Mouse (Mus musculus) right cerebral cortex, postnatal 36 days (tissue): Measurements from ENCODE around the gene Nxpe4.

Experiments
- DNase-seq, 2 experiments: peaks; one replicate each; pipeline ENCODE4 v3.0.0; 2022; ENCODE audit warnings: low spot score in 2 of 2, mixed read lengths in 1 of 2

Gene Nxpe4

DNA sequence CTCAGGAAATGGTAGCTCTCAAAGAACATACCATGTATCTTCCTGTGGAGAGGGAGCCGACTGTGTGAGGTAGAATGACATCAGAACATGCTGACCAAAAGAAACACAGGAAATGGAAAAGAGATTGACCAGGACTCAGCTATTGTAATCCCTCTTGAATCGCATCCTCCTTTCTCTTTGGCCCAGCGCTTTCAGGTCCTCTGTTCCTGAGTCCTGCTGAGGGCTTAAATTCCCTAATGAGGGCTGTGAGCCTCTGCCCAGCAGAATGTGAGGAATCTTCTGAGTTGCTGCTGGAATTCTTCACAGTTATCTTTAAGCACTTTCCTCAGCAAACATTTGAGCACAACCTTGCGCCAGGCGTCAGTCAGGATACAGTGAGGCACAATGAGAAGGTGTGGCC lies 78.6 kb downstream of the Nxpe4 start:
- DNase-seq = no peak

DNA sequence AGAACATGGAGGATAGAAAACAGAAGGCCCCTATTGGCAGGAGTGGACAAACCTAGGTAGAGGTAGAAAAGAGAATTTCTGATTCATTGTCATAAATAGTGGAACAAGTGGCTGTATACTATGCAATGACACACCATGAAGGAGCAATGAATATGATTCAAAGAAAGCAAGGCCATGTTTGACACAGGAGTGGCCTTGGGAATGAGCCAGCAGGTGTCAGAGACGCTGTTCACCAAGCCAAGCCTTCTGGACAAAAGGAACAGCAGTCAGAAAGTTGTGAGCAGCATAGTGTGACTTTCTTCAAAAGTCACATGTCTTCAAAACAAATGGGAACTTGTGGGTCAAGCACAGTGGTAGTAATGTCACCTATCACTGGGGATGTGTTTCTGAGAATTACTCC lies 80.0 kb downstream of the Nxpe4 start:
- no peak for DNase-seq

DNA sequence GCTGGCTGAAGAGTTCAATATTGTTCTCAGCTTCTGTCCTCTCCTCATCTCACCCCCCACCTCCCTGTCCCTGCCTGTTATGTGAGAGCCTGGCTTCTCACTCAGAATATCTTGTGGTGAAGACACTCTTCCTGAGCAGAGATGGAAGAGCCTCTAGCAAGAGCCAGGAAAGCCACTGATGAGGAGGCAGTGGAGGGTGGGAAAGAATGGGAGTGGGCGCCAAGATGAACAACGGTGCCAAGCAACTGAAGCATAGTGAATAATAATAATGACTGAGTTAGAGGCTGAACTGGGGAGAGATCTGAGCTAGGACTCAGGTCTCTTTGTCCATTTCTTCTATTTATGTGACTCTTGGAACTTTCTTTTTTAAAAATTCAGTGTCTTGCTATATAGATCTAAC lies 80.9 kb downstream of the Nxpe4 start:
- no peak for DNase-seq

DNA sequence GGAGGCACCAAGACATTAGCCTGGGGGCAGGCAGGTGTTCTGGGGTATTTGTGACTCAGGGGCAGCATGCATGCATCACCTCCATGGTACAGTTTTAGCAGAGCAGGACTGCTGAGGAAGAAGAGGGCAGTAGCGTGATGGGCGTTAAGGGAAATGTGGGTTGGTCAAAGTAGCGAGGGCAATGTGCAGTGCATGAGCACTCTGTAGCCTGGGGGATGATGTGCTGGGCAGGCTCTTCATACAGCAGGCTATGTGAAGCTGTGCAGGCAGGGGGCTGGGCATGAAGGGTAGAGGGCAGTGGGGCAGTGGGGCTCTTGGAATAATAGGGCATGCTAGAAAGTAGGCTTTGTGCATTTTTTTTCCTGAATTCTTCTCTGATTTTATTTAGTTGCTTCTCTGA lies 82.4 kb downstream of the Nxpe4 start:
- no peak for DNase-seq

DNA sequence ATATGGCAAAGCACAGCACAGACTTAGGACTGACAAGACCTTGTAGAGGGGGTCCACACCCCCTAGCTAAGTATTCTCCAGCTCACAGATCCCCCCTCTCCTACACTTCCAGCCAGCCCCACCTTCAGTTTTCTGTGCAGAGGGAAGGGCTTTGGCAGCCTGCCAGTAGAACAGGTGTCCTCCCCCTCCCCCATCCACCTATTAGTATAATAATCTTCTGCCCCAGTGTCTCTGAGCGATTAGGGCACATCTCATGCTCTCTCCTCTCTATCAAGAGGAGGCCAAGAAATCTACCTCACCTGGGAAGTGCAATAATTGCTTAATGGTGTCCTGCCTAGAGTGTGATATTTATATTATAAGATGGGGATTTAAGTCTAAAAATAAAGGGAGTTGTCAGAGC lies 83.7 kb downstream of the Nxpe4 start:
- DNase-seq = no peak

DNA sequence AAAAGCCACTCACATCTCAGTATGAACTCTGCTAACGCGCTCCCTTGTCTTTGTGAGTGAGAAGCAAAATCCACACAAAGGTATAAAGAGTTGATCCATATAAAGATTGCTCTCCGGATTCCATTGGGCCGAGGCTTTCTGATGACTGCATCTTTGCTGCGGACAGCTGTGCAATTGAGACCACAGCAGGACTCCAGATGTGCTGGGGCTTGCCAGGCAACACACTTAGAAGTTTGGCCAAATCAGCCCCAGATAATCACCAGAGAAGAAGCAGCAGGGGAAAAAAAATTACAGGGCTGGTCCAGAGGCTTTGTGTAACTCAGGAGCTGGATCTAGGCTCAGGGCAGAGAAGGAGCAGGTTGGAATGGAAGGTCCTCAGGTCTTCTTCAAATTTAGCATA lies 85.5 kb downstream of the Nxpe4 start:
- DNase-seq = no peak

DNA sequence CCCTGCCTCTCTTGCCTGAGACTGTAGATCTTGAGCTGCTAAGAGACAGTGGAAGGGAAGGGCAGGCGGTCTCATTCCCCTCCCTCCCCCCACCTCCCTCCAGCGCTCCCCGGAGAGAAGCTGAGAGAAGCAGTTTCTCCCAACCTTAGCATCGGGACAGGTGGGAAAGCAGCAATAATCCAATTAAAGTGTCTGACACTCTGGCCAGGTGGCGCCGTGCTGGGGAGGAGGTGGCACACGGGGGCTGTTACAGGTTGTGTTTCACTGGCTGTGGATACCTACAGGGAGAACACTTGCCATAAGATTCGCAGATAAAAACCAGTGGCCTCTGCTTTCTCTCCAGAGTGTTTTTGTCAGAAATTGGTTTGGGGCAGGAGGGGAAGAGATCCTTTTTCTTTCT lies 90.4 kb downstream of the Nxpe4 start:
- DNase-seq = no peak

DNA sequence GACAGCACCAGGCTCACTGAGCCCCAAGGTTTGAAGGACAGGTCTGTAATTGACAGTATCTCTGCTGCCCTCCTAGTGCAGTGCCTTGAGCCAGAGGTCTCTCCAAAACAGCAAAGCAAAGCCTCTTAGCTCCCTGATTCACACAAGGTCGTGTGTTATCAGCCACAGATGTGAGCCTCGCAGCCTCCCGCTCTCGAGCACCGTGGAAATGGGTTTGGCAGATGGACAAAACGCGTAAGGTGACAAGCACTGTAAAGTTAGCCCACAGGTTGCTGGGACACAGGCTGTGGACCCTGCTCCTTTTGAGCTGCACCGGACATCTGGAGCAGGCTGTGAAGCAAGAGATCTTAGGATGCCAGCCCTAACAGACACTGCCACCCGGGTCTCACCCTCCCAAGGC lies 95.2 kb downstream of the Nxpe4 start:
- DNase-seq = no peak

DNA sequence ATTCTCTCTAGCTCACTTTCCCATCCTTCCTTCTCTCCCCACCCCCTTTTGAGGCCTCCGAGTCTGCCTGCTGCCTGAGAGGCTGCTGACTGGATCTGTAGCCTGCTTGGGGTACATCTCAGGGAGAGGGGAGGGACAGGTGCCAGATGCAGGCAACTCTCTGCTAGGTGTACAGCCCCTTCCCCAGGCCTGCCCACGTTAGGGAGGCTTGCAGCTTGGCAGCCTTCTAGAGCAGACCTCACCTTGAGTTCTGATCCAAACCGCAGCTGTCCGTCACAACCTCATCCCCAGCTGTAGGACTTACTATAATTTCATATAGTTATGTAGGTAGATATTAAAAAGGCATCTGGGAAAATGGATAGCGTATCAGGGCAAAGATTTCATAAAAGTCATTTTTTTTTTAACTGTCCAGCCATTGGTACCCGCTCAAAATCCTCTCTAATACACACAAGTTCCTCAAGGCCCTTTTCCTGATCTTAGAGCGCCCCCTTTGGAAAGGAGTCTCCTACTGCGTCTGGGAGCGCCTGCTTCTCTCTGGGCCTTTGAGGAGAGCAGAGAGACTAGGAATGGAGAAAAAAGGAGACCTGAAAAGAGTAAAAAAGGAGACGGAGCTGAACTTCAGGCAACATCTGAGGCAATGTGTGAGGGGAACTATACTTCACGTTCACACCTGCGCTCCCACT lies 96.1 kb downstream of the Nxpe4 start:
- peak; percentile 20 to 30 for DNase-seq

DNA sequence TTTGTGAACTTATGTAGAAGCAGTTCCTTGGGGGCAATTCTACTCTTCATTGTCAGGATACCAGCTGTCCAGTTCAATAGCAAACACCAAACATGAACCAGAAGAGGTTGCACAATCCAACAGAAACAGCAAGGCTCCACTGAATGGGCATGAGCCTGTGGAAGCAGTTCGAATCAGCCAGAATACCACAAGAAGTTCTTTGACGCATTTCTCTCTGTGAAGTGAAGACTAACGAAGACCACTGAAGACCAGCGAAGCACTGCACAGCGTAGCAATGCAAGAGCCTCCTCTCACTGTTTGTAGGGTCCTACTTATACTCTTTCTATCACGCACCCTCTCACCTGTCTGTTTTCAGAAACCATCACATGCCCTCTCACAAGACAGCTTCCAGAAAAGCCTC lies 102.8 kb downstream of the Nxpe4 start:
- no peak for DNase-seq

DNA sequence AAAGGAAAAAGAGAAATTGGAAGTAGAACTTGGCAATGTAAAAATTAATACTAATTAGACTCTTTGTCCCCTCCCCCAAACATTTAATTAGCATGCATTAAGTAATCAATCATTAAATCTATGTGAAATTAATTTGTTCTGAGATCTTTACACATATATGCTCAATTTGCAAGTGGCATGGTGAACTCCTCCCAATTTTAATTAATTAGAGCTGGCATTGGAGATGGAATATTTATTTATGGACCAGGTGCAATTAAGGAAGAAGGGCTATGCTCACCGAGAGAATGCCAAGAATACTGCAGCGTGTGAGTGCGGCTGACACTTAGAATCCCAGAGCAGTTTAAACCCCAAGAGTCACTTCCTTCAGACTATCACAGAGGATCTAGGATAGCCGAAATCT lies 103.7 kb downstream of the Nxpe4 start:
- DNase-seq = no peak

DNA sequence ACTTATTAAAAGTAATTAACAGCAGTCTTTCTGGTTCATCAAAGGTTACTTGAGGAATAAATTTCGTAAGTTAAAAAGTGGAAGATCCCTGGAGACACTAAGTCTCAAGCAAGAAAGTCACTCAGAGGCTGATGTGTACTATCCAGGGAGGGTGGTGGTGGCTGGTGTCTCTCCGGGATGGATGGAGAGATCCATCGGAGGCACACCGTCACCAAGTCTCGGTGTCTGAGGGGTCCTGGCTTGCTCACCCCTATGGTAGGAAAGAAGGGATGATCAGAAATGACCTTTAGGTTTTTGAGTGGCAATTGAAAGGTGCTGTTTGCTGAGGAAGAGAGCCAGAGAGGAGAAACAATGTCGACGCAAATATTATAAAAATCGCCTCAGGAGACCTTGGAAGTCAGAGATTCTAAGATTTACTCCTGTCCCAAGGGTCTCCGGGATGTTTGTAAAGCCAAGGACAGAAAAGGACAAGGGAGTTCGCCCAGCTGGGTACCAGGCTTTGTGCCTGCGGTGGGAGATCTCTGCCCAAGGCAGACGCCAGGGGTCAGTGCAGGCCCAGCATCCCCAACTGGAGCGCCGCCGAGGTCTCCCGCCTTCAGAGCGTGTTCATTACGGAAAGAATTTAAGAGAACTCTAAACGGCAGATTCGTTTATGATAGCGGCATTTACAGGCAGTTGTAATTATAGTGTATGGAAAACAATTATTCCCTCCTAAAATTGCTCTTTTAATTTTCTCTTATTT lies 104.6 kb downstream of the Nxpe4 start:
- peak; percentile 35 to 69 for DNase-seq

DNA sequence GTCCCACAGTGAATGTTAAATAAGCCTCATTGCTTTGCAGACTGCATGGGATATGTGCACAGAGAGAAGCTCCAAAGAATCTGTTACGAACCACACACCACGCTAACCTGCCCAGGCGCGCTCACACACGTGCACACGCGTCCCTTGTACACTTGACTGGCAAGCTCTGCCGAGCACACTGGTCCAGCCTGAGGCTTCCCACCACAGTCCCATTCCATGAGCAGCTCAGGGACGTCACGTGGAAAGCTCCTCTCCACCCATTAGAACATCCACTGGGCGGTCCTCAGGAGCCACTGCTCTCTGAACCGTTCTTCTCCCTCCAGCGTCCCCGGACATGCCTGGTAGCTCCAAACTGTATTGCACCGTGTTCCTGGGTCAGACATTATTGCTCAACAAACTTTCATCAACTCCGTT lies 105.2 kb downstream of the Nxpe4 start:
- DNase-seq = peak in 1 of 2 experiments; percentile 8

DNA sequence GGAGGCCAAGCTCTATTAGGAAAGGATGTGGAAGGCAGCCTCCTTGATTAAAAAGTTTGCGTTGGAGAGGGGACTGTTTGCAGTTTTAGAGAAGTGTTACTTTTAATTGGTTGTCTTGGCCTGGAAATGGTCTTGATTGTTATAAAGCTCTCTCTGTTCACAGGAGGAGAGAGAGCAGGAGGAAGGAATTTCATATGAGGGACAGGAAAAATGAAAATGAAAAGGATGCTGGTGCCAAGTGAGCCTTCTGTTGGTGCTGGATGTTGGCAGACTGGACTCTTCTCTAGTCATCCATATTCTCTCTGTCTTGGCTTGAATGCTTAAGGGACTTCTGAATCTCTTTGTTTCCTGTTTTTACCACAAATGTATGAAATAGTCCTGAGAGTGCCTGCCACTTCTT lies 106.1 kb downstream of the Nxpe4 start:
- no peak for DNase-seq

DNA sequence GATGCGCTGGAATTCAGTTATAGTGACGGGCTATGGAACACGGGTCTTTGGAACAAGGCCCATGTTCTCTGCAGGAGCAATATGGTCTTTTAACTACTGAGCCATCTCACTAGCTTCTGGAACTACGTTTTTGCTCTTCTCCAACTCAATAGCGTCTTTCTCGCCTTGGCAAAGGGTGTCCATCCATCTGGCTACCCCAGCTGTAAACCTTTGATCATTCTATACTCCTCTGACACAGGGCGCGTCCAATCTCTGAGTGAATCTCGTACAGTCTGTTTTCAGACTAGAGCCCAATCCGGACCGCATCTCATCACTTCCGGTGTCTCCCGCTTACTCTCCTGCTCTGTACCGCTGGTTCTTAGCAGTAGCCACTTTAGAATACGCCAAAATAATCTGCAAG lies 115.0 kb downstream of the Nxpe4 start:
- no peak for DNase-seq

DNA sequence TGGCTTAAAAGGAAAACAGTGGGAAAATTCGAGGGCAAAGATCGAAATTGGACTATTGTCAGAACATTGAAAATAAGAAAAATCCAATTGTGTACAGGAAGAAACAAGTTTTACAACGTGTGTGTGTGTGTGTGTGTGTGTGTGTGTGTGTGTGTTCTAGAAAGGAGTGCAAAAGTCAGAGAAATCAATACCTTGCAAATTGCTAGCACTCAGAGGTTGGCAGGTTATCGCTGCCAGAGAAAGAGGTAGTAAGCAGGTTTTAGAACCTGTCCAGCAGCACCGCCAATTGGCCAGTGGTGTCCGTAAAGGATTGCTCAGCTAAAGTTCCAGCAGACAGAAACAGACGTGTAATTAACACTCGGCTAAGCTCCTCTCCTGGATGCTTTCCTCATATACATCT lies 122.4 kb downstream of the Nxpe4 start:
- DNase-seq = no peak

DNA sequence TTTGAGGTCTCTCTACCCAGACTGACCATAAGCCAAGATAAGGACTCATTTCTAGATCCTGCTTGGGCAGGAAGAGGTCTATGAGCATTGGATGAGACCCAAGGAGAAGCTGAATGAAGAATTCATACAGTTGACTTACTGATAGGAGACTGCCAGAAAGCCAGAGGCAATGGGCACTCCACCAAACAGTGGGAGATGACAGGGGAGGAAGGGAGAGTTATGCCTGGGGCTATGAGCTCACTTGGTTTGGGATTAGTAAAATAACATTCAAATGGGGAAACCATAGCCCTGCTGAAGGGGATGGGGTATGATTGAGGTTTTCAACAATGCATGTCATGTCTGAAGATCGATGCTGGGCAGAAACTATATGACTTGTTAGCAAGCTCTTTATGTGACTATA lies 128.5 kb downstream of the Nxpe4 start:
- DNase-seq = no peak

DNA sequence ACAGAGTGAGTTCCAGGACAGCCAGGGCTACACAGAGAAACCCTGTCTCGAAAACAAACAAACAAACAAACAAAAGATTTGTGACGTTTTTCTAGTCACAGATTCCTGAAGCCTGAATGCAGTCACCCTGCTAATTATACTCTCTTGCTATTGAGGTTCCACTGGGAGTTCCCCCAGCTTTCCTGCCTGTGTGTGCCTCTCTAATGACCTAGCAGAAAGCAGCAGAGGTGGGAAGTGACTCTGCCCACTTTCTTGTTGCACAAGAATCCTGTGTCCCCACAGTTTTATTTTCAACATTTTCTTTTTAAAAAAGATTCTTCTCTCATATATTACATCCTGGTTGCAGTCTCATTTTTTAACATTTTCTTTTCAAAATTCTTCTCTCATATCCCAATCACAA lies 132.9 kb downstream of the Nxpe4 start:
- DNase-seq = no peak

DNA sequence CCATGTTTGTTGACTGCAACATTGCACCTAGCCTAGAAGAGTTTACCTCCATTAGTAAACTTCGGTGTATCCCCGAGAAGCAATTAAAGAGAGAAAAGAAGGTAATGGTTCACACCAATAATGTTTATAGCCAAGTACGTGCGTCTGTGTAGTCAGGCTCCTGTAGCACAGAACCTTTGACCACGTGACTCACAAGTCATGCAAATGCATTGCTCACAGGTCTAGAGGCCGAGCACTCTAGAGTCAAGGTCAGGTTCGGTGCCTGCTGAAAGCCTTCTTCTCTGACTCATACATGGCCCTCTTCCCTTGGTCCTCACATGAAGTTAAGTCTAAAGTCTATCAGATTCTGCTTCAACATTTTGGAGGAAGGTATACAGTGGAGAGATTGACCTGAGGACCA lies 137.2 kb downstream of the Nxpe4 start:
- DNase-seq = no peak

DNA sequence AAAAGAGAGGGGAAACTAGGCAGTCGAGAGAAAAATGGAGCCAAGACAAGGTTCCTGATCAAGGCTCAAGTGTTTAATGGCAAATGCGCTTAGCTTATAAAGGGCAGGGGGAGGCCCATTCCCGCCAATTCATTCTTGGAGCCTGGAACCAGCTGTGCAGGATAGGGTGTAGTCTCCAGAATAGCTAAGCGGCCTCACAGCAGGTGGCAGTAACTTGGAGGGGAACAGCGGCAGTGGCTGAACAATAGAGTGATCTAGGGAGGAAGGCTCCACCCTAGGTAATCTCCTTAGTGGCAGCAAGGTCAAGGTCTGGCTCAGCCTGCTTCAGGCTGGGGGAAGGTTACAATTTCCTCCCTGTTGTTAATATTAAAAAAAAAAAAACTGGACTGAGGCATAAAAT lies 141.7 kb downstream of the Nxpe4 start:
- peak in 1 of 2 experiments; percentile 2 for DNase-seq

DNA sequence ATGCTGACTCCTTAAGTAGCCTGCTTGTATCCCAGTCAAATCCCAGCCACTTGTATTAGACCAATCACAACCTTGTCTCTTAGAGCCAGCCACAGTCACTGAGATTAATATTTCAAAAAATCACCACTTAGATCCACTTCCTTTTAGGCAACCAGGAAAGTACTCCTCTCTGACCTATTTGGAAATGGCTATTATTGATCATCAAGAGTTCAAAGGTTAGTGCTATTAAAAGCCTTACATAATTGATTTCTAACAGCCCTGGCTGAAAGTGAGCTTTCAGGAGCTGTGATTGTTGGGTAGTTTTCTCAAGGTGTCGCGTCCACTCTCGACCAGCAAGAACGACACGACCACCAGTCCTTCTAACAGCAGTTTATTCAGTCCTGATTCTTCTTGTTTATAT lies 149.4 kb downstream of the Nxpe4 start:
- no peak for DNase-seq

DNA sequence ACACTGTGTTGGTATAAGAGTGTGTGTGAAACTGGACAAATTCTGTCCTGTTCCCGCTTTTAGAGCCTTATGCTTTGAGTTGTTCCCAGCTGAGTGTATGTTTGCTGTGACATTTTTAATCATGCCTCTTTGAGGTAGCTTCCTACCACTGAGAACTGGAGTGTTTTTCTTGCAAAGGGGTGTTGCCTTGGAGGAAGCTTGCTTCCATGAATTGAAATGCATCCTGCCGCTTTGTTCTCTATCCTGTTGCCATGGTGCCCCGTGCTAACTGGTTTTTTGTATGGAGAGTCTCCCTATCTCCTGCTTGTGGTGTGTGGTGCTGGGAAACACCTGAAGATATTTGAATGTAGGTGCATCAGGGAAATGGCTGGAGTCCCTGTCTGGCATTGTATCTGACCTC lies 152.4 kb downstream of the Nxpe4 start:
- no peak for DNase-seq

DNA sequence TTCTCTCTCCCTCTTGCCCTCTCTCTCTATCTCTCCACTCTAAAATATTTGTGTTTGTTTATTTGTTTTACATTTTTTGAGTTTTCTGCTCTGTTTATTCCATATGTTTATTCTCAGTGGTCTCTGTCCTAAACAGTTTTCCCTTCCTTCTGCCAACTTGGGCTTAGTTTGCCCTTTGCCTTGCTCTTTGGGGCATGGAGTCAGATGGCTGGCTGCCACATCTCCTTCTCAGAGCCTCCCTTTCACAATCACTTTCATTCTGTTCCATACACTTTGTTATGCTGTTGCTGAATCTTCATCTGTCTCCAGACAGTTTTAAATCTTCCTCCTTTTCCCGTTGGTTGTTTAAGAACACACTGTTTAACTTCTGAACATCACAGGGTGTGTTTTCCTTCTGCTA lies 154.0 kb downstream of the Nxpe4 start:
- DNase-seq = no peak

DNA sequence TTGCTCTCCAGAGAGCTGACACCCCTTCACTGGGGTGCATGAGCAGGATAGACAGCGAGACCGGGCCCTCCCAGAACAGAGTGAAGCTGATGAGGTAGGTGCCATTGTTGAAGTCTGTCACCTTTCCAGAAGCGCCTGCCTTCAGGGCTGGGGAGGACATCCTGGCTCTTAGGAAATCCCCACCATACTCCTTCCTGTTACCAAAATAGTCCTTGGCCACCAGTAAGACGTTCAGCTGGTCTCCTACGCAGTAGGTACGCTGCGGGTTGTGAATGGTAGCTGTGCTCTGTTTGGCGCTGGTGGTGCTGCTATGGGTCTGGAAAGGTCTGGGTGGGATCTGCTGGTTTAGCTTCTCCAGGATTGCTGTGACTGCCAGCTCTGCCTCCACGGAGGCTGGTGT lies 164.5 kb downstream of the Nxpe4 start:
- DNase-seq = no peak
